Mouse (Mus musculus) thymus, postnatal 25 days (tissue): ENCODE measurements around the gene Galnt7.
A peak's percentile ranks its signal among the peaks of the same experiment; 100 is the strongest.

Experiments
- DNase-seq: peaks from one replicate; pipeline ENCODE4 v3.0.0; 2022

The Galnt7 gene

GRCm38 (mm10) chr8:57489366-57489765 lies 163.5 kb downstream of the Galnt7 start:
- no peak for DNase-seq

- DNase-seq, result peak; percentile 63
Measured at GRCm38 (mm10) chr8:57488312-57488765, 164.5 kb downstream of the Galnt7 start.

- DNase-seq, result peak; percentile 99
Measured at GRCm38 (mm10) chr8:57487441-57488155, 165.2 kb downstream of the Galnt7 start, which contains the start of gene Sap30. Sap30 (minus strand) TSS chr8:57487860.

- peak; percentile 58 for DNase-seq
Measured at GRCm38 (mm10) chr8:57486491-57487440, 166.1 kb downstream of the Galnt7 start.

- no peak for DNase-seq
Measured at GRCm38 (mm10) chr8:57480606-57481005, 172.2 kb downstream of the Galnt7 start.

GRCm38 (mm10) chr8:57479700-57480099 lies 173.1 kb downstream of the Galnt7 start:
- no peak for DNase-seq

- DNase-seq, result no peak
Measured at GRCm38 (mm10) chr8:57478406-57478805, 174.4 kb downstream of the Galnt7 start.
